Mouse (Mus musculus) brain, embryonic 14.5 days (tissue): ENCODE measurements at regions not wholly inside any gene's neighbourhood (a gene's known extent, or its start where the extent isn't known, plus 50 kb on each side); places are given as distances from the start of the nearest gene placed in this dataset.

Experiments
- DNase-seq: peaks from one replicate; pipeline ENCODE4 v3.0.0-alpha.2; 2011; ENCODE audit warnings: low read depth
- CTCF ChIP-seq: fragments of 200-500 bp; IDR thresholded peaks from 2 replicates; pipeline ENCODE4 v1.5.1; 2012; ENCODE audit warnings: inconsistent platforms, mild to moderate bottlenecking, moderate library complexity, borderline replicate concordance; ENCODE audit not compliant: insufficient read depth, insufficient read length; ENCODE audit errors: extremely low read depth
- POLR2A ChIP-seq: fragments of 200-500 bp; IDR thresholded peaks from 2 replicates; pipeline ENCODE4 v1.6.1; 2012; ENCODE audit warnings: mild to moderate bottlenecking, inconsistent platforms, borderline replicate concordance; ENCODE audit not compliant: poor library complexity, insufficient read depth, insufficient read length, severe bottlenecking; ENCODE audit errors: extremely low read depth

GRCm38 (mm10) chr7:61308268-61308667, 1038.1 kb upstream of the Ndn start:
- DNase-seq = peak; percentile 2
- no peak for TF ChIP-seq CTCF
- TF ChIP-seq POLR2A = no peak

GRCm38 (mm10) chr7:61311179-61311921, 1035.0 kb upstream of the Ndn start:
- no peak for TF ChIP-seq CTCF
- no peak for TF ChIP-seq POLR2A
- DNase-seq = peak; percentile 18
